Mouse (Mus musculus): ENCODE measurements around the gene Anapc2. TPM values are rescaled to one million over a fixed set of nuclear protein-coding genes. Genes with fewer than 3 reads are reported as not detected.
A peak's percentile ranks its signal among the peaks of the same experiment; 100 is the strongest.

The Anapc2 gene
- total RNA-seq, 2 experiments from 2014 or later, result 29.7 to 32.3 TPM

DNA sequence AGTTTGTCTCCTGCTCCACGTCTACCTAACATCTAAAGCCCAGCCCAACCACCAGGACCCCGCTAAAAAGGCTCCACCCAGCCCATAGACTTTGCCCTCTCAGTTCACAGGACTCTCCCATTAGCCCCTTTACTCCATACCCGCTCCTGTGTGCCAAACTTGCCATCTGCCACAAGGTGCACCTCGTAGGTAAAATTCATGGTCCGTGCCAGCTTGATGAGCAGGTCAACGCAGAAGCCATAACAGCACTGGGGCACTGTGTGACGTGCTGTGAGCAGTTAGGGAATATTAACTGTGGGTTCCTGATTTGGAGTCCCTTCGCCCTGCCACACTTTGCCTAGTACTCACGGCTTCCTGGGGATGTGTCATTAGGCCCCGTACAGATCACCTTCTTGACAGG is 25.8 kb downstream of the Anapc2 start:
- no peak for TF ChIP-seq CTCF (IDR thresholded peaks at IDR 0.05)
- no peak for DNase-seq
- intact Hi-C loops (cut with DNase I), result no loop called here
- H3K4me3 ChIP-seq, result no peak overlapping the region
- no peak overlapping the region for H3K27ac ChIP-seq

DNA sequence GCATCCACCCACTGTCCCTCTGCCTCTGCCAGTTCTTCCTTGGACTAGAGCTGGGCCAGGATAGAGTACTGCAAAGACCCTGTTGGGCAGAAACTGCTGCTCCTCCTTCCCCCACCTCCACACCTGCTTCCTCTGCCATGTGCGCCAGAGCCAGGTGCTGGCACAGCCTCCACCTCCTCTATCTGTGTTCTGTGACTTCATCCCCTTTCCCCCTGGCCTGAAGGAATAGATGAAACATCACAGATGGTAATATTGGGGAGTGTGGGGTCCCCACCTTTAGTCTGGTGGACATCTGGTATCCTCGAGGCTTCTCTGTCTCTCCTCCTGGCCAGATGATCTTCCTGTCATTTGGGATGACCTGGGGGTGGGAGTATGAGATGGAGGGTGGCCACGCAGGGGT is 31.2 kb downstream of the Anapc2 start:
- Histone ChIP-seq H3K27ac (no peak overlapping the region), H3K4me3 (no peak overlapping the region)
- no peak for TF ChIP-seq CTCF (IDR thresholded peaks at IDR 0.05)
- no peak for DNase-seq
- intact Hi-C loops (cut with DNase I), result no loop called here

DNA sequence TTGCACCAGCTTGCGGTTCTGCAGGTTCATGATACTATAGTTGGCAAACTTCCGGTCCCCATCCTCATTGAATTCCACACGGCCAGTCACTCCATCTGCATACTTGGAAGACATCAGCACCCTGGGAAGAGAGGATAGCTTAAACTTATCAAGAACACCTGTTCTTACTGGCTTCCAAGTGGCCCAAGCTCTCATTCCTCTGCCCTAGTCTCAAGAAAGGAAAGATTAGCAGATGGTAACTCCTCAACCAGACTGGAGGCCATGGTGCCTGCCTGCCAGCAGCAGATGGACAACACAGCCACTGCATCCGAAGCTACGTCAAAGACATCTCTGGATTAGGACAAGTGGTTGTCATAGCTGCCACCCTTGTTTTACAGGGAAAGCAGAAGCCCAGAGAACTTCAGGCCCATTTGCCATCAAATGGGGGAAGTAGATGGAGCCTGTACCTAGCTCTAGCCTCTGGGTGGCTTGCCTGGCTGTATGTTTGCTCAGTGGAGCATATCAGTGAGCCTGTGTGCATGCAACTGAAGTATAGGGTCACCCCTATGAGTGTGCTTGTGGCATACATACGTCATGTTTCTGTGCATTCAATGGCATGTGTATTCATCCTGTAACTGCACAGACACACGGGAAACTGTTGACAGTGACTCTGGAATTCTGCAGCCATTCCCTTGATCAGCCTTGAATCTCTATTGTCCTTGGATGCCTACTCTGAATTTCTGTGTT is 31.8 kb downstream of the Anapc2 start:
- H3K4me3 ChIP-seq, result no peak overlapping the region
- no peak for TF ChIP-seq CTCF (IDR thresholded peaks at IDR 0.05)
- intact Hi-C loops (cut with DNase I), result no loop called here
- DNase-seq, result no peak
- no peak overlapping the region for H3K27ac ChIP-seq

DNA sequence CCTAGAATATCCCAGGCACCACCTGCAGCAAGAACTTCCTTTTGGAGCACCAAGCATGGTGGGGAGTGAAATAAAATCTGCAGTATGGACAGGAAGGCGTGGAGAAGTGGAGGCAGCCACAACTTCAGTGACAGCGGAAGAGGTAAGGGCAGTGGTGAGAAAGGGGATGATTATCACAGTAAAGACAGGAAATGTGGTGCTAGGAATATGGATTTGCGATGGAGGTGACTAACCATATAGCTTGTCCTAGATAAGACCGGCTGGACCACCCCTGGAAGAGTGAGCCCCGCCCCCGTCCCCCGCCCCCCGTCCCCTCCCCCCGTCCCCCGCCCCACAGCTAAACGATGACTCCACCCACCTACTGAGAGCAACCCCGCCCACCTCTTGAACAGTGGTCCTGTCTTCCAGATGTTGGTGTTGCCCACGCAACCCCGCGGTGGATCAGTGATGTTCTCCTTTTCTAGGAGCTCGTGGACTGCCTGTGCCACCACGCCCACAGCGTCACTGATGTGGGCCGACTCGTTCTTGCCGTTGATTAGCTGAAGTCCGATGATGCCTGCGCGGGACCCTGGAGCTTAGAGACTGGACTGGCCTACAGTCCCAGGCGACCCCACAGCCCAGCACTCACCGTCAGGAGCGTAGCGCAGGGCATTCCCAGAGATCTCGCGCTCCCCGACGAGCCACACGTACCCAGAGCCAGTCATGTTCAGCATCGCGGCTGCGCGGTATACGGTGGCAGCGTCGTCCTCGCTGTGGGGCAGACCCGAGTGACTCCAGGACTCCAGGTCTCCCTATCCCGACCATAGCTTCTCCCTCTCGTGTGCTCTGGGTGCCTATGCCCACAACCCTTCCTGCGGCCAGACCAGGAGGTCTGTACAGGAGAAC is 32.6 kb downstream of the Anapc2 start:
- no peak for TF ChIP-seq CTCF (IDR thresholded peaks at IDR 0.05)
- intact Hi-C loops (cut with DNase I), result no loop called here
- no peak for DNase-seq
- H3K27ac ChIP-seq, result no peak overlapping the region
- peak overlapping the region; percentile 68 for H3K4me3 ChIP-seq

DNA sequence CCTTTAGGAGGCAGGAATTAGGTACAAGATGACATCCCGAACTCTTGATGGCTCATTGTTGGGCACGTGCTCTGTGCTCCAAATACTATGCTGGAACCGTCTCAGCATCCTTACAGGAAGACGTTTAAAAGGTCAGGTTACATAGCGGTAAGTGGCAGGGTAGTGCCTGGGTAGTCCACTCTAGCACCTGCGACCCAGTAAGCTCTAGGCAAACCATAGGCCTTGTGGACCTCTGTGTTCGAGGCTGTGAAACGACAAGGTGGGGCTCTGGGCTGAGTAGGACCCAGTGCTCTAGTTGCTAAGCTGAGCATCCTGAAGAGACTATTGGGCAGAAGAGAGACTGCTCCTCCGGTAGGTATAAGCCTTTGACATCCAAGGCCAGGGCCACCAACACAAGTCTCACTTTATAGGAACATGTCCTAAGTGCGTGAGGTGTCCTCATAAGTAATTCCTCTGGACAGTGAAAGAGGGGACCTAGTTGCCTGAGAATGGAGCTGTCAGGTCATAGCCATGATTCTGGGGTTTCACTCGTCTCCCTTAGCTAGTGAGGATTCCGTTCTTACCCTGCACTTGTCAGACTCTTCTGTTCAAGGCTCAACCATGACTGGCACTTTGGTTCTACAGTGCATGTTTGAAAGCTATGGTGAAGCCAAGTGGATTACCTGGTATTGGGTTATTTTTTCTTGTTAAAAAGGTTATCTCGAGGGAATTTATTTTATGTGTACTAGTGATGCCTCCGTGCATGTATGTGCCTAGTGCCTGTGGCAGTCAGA is 33.5 kb downstream of the Anapc2 start:
- DNase-seq, result no peak
- no peak overlapping the region for H3K27ac ChIP-seq
- H3K4me3 ChIP-seq, result peak overlapping the region; percentile 68
- intact Hi-C loops (cut with DNase I), result no loop called here
- TF ChIP-seq CTCF (IDR thresholded peaks at IDR 0.05), result no peak

DNA sequence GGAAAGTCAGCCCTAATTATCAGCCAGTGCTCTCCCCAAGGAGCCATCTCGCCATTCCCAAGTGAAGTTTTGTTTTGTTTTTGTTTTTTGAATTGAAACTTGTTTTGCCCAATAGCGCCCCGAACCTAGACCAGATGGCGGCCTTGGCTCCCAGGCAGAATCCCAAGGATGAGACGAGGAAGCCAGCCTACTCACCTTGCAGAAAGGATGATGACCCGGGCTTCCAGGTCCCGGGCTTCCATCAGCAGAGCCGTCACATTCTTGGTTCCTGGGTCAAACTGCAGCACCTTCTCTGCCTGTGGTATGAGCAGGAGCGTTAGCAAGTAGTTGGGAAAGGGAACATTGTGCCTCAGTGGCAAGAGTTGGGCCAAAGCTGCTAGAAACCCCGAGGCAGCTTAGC is 37.9 kb downstream of the Anapc2 start:
- Histone ChIP-seq H3K4me3 (no peak overlapping the region), H3K27ac (no peak overlapping the region)
- no peak for TF ChIP-seq CTCF (IDR thresholded peaks at IDR 0.05)
- intact Hi-C loops (cut with DNase I), result no loop called here
- DNase-seq, result no peak

DNA sequence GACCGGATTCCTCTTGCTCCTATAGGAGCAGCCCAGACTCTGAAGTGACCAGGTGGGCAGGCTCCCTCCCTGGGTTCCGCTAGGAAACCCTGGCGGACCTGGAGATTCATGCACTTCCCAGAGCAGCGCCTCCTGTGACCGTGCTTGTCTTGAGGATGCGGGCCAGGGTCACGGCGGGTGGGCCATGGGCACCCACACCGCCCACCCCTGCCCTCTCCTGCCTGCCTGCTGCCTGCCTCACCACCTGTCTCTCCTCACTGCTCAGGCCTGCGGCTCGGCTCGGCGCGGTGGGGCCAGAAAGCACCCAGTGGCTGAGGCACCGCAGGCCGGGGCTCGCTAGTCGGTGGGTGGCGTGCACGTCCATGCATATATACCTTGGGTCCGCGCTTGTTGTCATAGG is 38.7 kb downstream of the Anapc2 start:
- DNase-seq, result no peak
- H3K27ac ChIP-seq, result no peak overlapping the region
- intact Hi-C loops (cut with DNase I), result no loop called here

DNA sequence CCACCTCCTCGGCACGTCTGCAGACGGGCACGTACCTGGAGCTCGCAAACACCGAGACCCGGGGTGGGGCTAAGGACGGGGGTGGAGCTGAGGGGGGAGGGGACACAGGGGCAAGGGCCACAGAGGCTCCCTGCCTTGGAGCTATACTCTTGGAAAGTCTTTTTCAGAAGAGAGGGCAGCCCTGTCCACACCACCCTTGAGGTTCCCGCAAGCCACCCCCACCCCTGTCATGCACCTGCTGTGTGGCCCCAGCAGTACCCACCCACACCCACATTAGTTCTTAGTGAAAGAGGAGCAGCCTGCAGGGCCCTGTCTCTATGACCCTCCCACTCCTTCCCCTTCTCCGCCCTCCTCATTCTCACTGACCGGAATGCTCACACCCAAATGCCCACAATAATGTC is 39.2 kb downstream of the Anapc2 start:
- Histone ChIP-seq H3K27ac (no peak overlapping the region), H3K4me3 (no peak overlapping the region)
- intact Hi-C loops (cut with DNase I), result no loop called here
- DNase-seq, result no peak
- TF ChIP-seq CTCF (IDR thresholded peaks at IDR 0.05), result no peak

More for the DNA sequence above, 38.7 kb downstream of the Anapc2 start:
- no peak overlapping the region for H3K4me3 ChIP-seq
- no peak for TF ChIP-seq CTCF (IDR thresholded peaks at IDR 0.05)

DNA sequence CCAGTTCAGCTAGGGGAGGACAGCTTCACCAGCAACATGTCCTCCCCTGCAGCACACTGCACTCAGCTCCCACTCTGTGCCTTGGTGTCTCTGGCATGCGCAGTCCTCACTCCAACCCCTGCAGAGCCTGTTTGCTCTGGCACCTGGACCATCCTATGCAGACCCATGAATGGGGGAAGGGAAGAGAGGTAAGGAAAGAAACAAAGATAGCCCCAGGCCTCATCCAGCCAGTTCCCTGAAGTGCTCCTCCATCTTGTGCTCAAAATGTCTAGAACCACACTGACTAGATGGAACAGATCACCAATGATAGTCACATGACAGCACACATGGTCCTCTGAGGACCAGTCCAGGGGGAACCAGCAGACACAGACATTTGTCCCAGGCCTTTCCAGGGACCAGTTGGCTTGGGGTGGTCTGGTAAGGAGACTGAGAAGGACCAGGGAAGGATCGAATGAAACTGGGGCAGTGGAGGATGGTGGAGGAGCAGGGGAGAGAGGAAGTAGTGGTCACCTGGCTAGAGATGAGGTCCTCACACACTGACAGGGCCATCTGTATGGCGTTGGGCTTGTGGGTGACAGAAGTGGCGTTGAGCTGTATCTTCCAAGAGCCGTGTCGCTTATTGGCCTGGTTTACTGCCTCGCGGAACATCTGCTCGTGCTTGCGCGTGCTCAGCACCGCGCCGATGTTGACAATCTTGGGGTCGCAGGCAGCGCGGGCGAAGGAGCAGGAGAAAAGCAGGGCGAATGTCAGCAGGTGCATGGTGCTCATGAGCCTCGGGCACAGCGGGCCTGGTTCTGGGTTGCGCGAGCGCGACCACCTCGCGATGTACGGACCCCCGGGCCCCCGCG is 46.1 kb downstream of the Anapc2 start:
- TF ChIP-seq CTCF (IDR thresholded peaks at IDR 0.05), result no peak
- peak overlapping the region; percentile 39; the same call in 1 of the 2 replicates for H3K4me3 ChIP-seq
- DNase-seq, result no peak
- intact Hi-C loops (cut with DNase I), result no loop called here
- H3K27ac ChIP-seq, result no peak overlapping the region

DNA sequence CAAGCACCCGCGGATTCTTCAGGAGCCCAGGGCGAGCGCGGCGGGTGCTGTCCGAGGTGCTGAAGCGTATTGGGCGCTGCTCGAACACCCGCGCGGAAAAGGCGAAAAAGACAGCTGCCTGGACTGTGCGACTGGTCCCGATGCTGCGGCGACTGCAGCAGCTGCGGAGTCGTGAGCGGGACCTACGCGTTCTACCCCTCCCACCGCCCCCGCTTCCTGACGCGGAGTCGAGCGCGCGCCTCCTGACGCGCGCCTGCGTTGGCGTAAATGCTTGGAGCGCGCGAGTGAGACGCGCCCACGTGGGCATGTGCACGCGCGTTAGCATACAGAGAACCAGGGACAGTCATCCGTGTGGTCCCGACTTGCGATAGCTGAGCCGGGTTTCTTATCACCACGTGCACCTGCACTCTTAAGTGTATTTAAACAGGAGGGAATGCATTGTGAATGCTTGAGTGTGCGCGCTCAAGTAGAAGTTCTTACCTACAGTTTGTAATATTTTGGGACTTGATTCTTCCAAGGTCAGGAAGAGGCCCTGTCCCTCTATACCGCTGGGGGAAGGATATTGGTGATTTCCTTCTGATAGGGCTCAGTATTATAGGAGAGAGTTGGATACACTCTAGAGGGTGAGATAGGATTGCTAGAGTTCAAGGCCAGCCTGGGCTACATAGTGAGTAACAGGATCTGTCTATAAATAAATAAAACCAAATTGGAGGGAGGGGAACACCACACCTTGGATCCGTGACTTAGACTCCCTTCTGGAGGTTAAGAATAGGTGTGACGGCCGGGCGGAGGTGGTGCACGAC is 46.9 kb downstream of the Anapc2 start, which contains the start of gene Grin1:
Gene Grin1, minus strand, starts transcription at position 217 of the 803 bp plus-strand sequence.
- intact Hi-C loops (cut with DNase I), result no loop called here

DNA sequence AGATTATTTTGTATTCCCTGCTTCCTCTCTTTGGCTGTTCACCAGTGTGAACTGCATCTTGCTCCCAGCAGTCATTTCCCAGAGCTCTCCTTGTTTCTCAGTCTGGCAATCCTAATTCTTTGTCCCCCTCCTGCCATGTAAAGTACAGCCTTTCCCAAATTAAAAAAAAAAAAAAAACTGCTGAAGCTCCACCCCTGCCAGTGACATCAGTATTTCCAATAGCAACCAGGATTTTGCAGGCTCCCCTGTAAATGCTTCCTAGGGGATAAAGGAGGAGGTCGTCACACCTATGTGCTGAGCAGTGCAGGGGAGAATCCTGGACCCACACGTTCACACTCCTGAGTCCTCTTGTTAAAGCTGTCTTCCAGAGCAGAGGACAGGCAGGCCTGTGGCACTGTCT is 47.8 kb downstream of the Anapc2 start:
- intact Hi-C loops (cut with DNase I), result loop anchor here (10.0 kb wide), 1 partner anchor 195 kb away; no protein-coding TSS in a partner anchor
- TF ChIP-seq CTCF (IDR thresholded peaks at IDR 0.05), result no peak
- no peak for DNase-seq
- Histone ChIP-seq H3K4me3 (no peak overlapping the region), H3K27ac (no peak overlapping the region)

More for the DNA sequence above, 46.9 kb downstream of the Anapc2 start, which contains the start of gene Grin1:
- H3K27ac ChIP-seq, result no peak within 1 kb of the TSS
- peak within 1 kb of the TSS; percentile 39 for H3K4me3 ChIP-seq
- no peak for TF ChIP-seq CTCF (IDR thresholded peaks at IDR 0.05)
- peak; percentile 69 for DNase-seq

Data from gastrocnemius, adult 2 months (tissue).